Mouse (Mus musculus) liver, embryonic 13.5 days (tissue): Measurements from ENCODE around the gene Myo9a. TPM values are rescaled to one million over a fixed set of nuclear protein-coding genes. Genes with fewer than 3 reads are reported as not detected.

ENCODE experiments used
- ATAC-seq: fragments of 200-750 bp; cut with Nextera tagmentation; 2 replicates; pipeline ENCODE4 v1.8.0; 2017; ENCODE audit warnings: low read depth, mild to moderate bottlenecking, moderate number of reproducible peaks, moderate library complexity
- DNase-seq: peaks from one replicate; pipeline ENCODE4 v3.0.0; 2022
- H3K27ac ChIP-seq: fragments of 300-500 bp; sonication (generic); 2 replicates; pipeline ENCODE4 v1.5.1; 2015; ENCODE audit warnings: moderate library complexity, mild to moderate bottlenecking, inconsistent platforms
- H3K27me3 ChIP-seq: fragments of 300-500 bp; sonication (generic); 2 replicates; pipeline ENCODE4 v1.6.1; 2015; ENCODE audit warnings: mild to moderate bottlenecking, inconsistent platforms
- H3K36me3 ChIP-seq: fragments of 300-500 bp; sonication (generic); 2 replicates; pipeline ENCODE4 v1.6.1; 2015; ENCODE audit warnings: mild to moderate bottlenecking, inconsistent platforms
- H3K4me1 ChIP-seq: fragments of 300-500 bp; sonication (generic); replicated peaks from 2 replicates; pipeline ENCODE4 v1.6.1; 2015; ENCODE audit warnings: inconsistent platforms
- H3K4me2 ChIP-seq: fragments of 300-500 bp; sonication (generic); 2 replicates; pipeline ENCODE4 v1.6.1; 2015; ENCODE audit warnings: inconsistent platforms, mild to moderate bottlenecking, moderate library complexity
- H3K4me3 ChIP-seq: fragments of 300-500 bp; sonication (generic); replicated peaks from 2 replicates; pipeline ENCODE4 v1.5.1; 2015; ENCODE audit warnings: mild to moderate bottlenecking, inconsistent platforms
- H3K9ac ChIP-seq: fragments of 300-500 bp; sonication (generic); 2 replicates; pipeline ENCODE4 v1.6.1; 2015; ENCODE audit warnings: mild to moderate bottlenecking, inconsistent platforms
- H3K9me3 ChIP-seq: fragments of 300-500 bp; sonication (generic); replicated peaks from 2 replicates; pipeline ENCODE4 v1.6.1; 2016; ENCODE audit warnings: inconsistent platforms
- WGBS: fragments of 180-500 bp; shearing (Covaris S2); methylation state at CpG from one replicate; pipeline ENCODE4 v1.1.7; 2015; ENCODE audit not compliant: insufficient replicate concordance; 5-methylcytosine and 5-hydroxymethylcytosine counted together
- polyA plus RNA-seq: library from polyadenylated mRNA; unstranded; fragments of >200 nt; fragmentation: Nextera tagmentation; extraction: Ambion mirVana; gene quantifications from 2 replicates; pipeline ENCODE4 v1.2.1, GENCODE M21; 2015

The Myo9a gene
- polyA plus RNA-seq, 1 experiment from 2014 or later: 2.5 TPM

GRCm38 (mm10) chr9:59939691-59940090, 189.0 kb downstream of the Myo9a start:
- no peaks in the 10 kb centered on the region for H3K27me3 ChIP-seq
- H3K4me2 ChIP-seq: no peak overlapping the region
- no peaks in the 10 kb centered on the region for H3K36me3 ChIP-seq
- DNase-seq: no peak
- no peak overlapping the region for H3K4me3 ChIP-seq
- H3K4me1 ChIP-seq: no peaks in the 10 kb centered on the region
- no peak overlapping the region for H3K27ac ChIP-seq
- 50% methylated on average over 2 of the region's 2 CpGs for WGBS
- no peak for ATAC-seq
- H3K9me3 ChIP-seq: no peaks in the 10 kb centered on the region
- no peak overlapping the region for H3K9ac ChIP-seq

- no peak overlapping the region for H3K9ac ChIP-seq
- no peak overlapping the region for H3K4me3 ChIP-seq
- no peak overlapping the region for H3K27ac ChIP-seq
- H3K9me3 ChIP-seq: no peaks in the 10 kb centered on the region
- DNase-seq (no peak), ATAC-seq (no peak)
- H3K27me3 ChIP-seq: 0 out of 2 replicates have a peak, but pooled peaks cover 3% of the 10 kb centered on the region
- whole genome bisulfite sequencing: 52% methylated on average over 11 of the region's 12 CpGs
- no peak overlapping the region for H3K4me2 ChIP-seq
- H3K36me3 ChIP-seq: no peaks in the 10 kb centered on the region
- H3K4me1 ChIP-seq: no peaks in the 10 kb centered on the region
Observed at GRCm38 (mm10) chr9:59940913-59941884, 190.5 kb downstream of the Myo9a start.

- Histone ChIP-seq H3K27me3 (0 out of 2 replicates have a peak, but pooled peaks cover 3% of the 10 kb centered on the region), H3K4me1 (no peaks in the 10 kb centered on the region), H3K27ac (no peak overlapping the region), H3K4me2 (no peak overlapping the region), H3K9me3 (no peaks in the 10 kb centered on the region), H3K36me3 (no peaks in the 10 kb centered on the region), H3K4me3 (no peak overlapping the region), H3K9ac (no peak overlapping the region)
- DNase-seq (no peak), ATAC-seq (no peak)
- 19% methylated on average over 9 of the region's 9 CpGs for WGBS
Observed at GRCm38 (mm10) chr9:59941885-59942350, 191.2 kb downstream of the Myo9a start.

- ATAC-seq: no peak
- no peaks in the 10 kb centered on the region for H3K4me1 ChIP-seq
- DNase-seq: no peak
- H3K9ac ChIP-seq: no peak overlapping the region
- H3K4me3 ChIP-seq: no peak overlapping the region
- H3K36me3 ChIP-seq: no peaks in the 10 kb centered on the region
- no peaks in the 10 kb centered on the region for H3K9me3 ChIP-seq
- no peak overlapping the region for H3K4me2 ChIP-seq
- H3K27ac ChIP-seq: no peak overlapping the region
- H3K27me3 ChIP-seq: 0 out of 2 replicates have a peak, but pooled peaks cover 3% of the 10 kb centered on the region
- WGBS: 42% methylated on average over 5 of the region's 5 CpGs
Observed at GRCm38 (mm10) chr9:59942501-59943085, 191.9 kb downstream of the Myo9a start.

GRCm38 (mm10) chr9:59943826-59944225, 193.1 kb downstream of the Myo9a start:
- 65% methylated on average over 6 of the region's 6 CpGs for WGBS
- H3K36me3 ChIP-seq: no peaks in the 10 kb centered on the region
- H3K27me3 ChIP-seq: 0 out of 2 replicates have a peak, but pooled peaks cover 3% of the 10 kb centered on the region
- no peaks in the 10 kb centered on the region for H3K9me3 ChIP-seq
- no peak overlapping the region for H3K27ac ChIP-seq
- no peak overlapping the region for H3K4me3 ChIP-seq
- no peak for DNase-seq
- H3K4me1 ChIP-seq: no peaks in the 10 kb centered on the region
- H3K9ac ChIP-seq: no peak overlapping the region
- H3K4me2 ChIP-seq: no peak overlapping the region
- ATAC-seq: no peak

GRCm38 (mm10) chr9:59945241-59945640, 194.5 kb downstream of the Myo9a start:
- Histone ChIP-seq H3K36me3 (no peaks in the 10 kb centered on the region), H3K27ac (no peak overlapping the region), H3K4me2 (no peak overlapping the region), H3K9ac (no peak overlapping the region), H3K4me1 (no peaks in the 10 kb centered on the region), H3K9me3 (no peaks in the 10 kb centered on the region), H3K4me3 (no peak overlapping the region), H3K27me3 (0 out of 2 replicates have a peak, but pooled peaks cover 3% of the 10 kb centered on the region)
- ATAC-seq (no peak), DNase-seq (no peak)
- 56% methylated on average over 3 of the region's 3 CpGs for WGBS

GRCm38 (mm10) chr9:59947271-59947670, 196.6 kb downstream of the Myo9a start:
- ATAC-seq (no peak), DNase-seq (no peak)
- no peak overlapping the region for H3K4me3 ChIP-seq
- H3K36me3 ChIP-seq: no peaks in the 10 kb centered on the region
- 0 out of 2 replicates have a peak, but pooled peaks cover 3% of the 10 kb centered on the region for H3K27me3 ChIP-seq
- H3K4me1 ChIP-seq: no peaks in the 10 kb centered on the region
- no peak overlapping the region for H3K4me2 ChIP-seq
- 78% methylated on average over 8 of the region's 8 CpGs for WGBS
- H3K9ac ChIP-seq: no peak overlapping the region
- no peaks in the 10 kb centered on the region for H3K9me3 ChIP-seq
- no peak overlapping the region for H3K27ac ChIP-seq

- Histone ChIP-seq H3K4me1 (0 out of 2 replicates have a peak, but pooled peaks cover 3% of the 10 kb centered on the region), H3K4me3 (no peak overlapping the region), H3K27ac (no peak overlapping the region), H3K9ac (no peak overlapping the region), H3K36me3 (no peaks in the 10 kb centered on the region), H3K4me2 (no peak overlapping the region), H3K27me3 (0 out of 2 replicates have a peak, but pooled peaks cover 3% of the 10 kb centered on the region), H3K9me3 (no peaks in the 10 kb centered on the region)
- ATAC-seq (no peak), DNase-seq (no peak)
- 57% methylated on average over 8 of the region's 8 CpGs for WGBS
Observed at GRCm38 (mm10) chr9:59948226-59948625, 197.5 kb downstream of the Myo9a start.

GRCm38 (mm10) chr9:59948691-59949250, 198.1 kb downstream of the Myo9a start:
- Histone ChIP-seq H3K27ac (no peak overlapping the region), H3K9me3 (no peaks in the 10 kb centered on the region), H3K36me3 (no peaks in the 10 kb centered on the region), H3K4me1 (0 out of 2 replicates have a peak, but pooled peaks cover 3% of the 10 kb centered on the region), H3K4me2 (no peak overlapping the region), H3K9ac (no peak overlapping the region), H3K4me3 (no peak overlapping the region), H3K27me3 (0 out of 2 replicates have a peak, but pooled peaks cover 3% of the 10 kb centered on the region)
- DNase-seq (no peak), ATAC-seq (no peak)
- WGBS: 76% methylated on average over 17 of the region's 17 CpGs

GRCm38 (mm10) chr9:59949511-59949910, 198.8 kb downstream of the Myo9a start:
- Histone ChIP-seq H3K27ac (no peak overlapping the region), H3K4me2 (no peak overlapping the region), H3K4me3 (no peak overlapping the region), H3K27me3 (0 out of 2 replicates have a peak, but pooled peaks cover 3% of the 10 kb centered on the region), H3K9ac (no peak overlapping the region), H3K36me3 (no peaks in the 10 kb centered on the region), H3K9me3 (no peaks in the 10 kb centered on the region), H3K4me1 (peaks cover 7% of the 10 kb centered on the region; the same call in 1 of the 2 replicates)
- ATAC-seq (no peak), DNase-seq (no peak)
- WGBS: 57% methylated on average over 6 of the region's 6 CpGs

GRCm38 (mm10) chr9:59949981-59950380, 199.3 kb downstream of the Myo9a start:
- H3K9me3 ChIP-seq: no peaks in the 10 kb centered on the region
- no peak for DNase-seq
- H3K9ac ChIP-seq: no peak overlapping the region
- H3K4me3 ChIP-seq: no peak overlapping the region
- no peaks in the 10 kb centered on the region for H3K36me3 ChIP-seq
- H3K4me2 ChIP-seq: no peak overlapping the region
- no peak overlapping the region for H3K27ac ChIP-seq
- WGBS: 72% methylated on average over 5 of the region's 5 CpGs
- H3K4me1 ChIP-seq: peaks cover 7% of the 10 kb centered on the region; the same call in 1 of the 2 replicates
- ATAC-seq: no peak
- H3K27me3 ChIP-seq: 0 out of 2 replicates have a peak, but pooled peaks cover 3% of the 10 kb centered on the region
